Mouse (Mus musculus) cerebellum, adult 2 months (tissue): ENCODE results near the gene Dclk2.

Experiments
- CTCF ChIP-seq: fragments of 200-500 bp; IDR thresholded peaks from 2 replicates; pipeline ENCODE4 v1.5.1; 2011; ENCODE audit warnings: low read depth, mild to moderate bottlenecking, control low read depth, low read length, moderate library complexity, borderline replicate concordance; ENCODE audit not compliant: insufficient read depth
- POLR2A ChIP-seq: fragments of 200-500 bp; IDR thresholded peaks from 2 replicates; pipeline ENCODE4 v1.6.1; 2011; ENCODE audit warnings: low read length, control low read depth, borderline replicate concordance; ENCODE audit not compliant: insufficient read depth

- no peak for TF ChIP-seq POLR2A
- TF ChIP-seq CTCF, result no peak
Observed at GRCm38 (mm10) chr3:86847536-86847935, 73.1 kb downstream of the Dclk2 start.
